Mouse (Mus musculus): Measurements from ENCODE around the gene Zfp316. TPM values are rescaled to one million over a fixed set of nuclear protein-coding genes. Genes with fewer than 3 reads are reported as not detected.

Gene Zfp316
- polyA plus RNA-seq (2015; fragmentation: Nextera tagmentation; extraction: Ambion mirVana) = 1.5 and 1.9 TPM in 2 replicates

GRCm38 (mm10) chr5:143269363-143270150 is at the start of gene Zfp316:
Gene Zfp316, minus strand, starts transcription at chr5:143270022.
- H3K9me3 ChIP-seq (replicated peaks; ENCODE audit: control insufficient read depth, low read length) = no peaks in the 10 kb centered on the region
- ATAC-seq (replicated peaks; ENCODE audit: extremely low read depth, insufficient read depth, low FRiP score) = peak; percentile 79
- peak within 1 kb of the TSS; percentile 78 for H3K27ac ChIP-seq (ENCODE audit: low read length)
- no peaks in the 10 kb centered on the region for H3K36me3 ChIP-seq (ENCODE audit: control insufficient read depth, insufficient read depth)
- peak within 1 kb of the TSS; percentile 94 for H3K4me3 ChIP-seq (ENCODE audit: low read length)
- under 1% methylated on average over 65 of the region's 79 CpGs for WGBS
- no peaks in the 10 kb centered on the region for H3K27me3 ChIP-seq (ENCODE audit: control insufficient read depth, insufficient read depth, low read length)
- peaks cover 14% of the 10 kb centered on the region for H3K4me1 ChIP-seq (ENCODE audit: control insufficient read depth, insufficient read depth, low read length)
- H3K4me2 ChIP-seq (ENCODE audit: low read depth, low read length) = peak within 1 kb of the TSS; percentile 69
- H3K9ac ChIP-seq (ENCODE audit: low read length) = peak within 1 kb of the TSS; percentile 90

- no peaks in the 10 kb centered on the region for H3K27me3 ChIP-seq (ENCODE audit: control insufficient read depth, insufficient read depth, low read length)
- peaks cover 35% of the 10 kb centered on the region for H3K36me3 ChIP-seq (ENCODE audit: control insufficient read depth, insufficient read depth)
- no peak for ATAC-seq (replicated peaks; ENCODE audit: extremely low read depth, insufficient read depth, low FRiP score)
- H3K9me3 ChIP-seq (replicated peaks; ENCODE audit: control insufficient read depth, low read length) = no peaks in the 10 kb centered on the region
- H3K9ac ChIP-seq (ENCODE audit: low read length) = no peak overlapping the region
- WGBS = 86% methylated on average over 8 of the region's 8 CpGs
- no peak overlapping the region for H3K27ac ChIP-seq (ENCODE audit: low read length)
- no peak overlapping the region for H3K4me3 ChIP-seq (ENCODE audit: low read length)
- H3K4me2 ChIP-seq (ENCODE audit: low read depth, low read length) = no peak overlapping the region
- peaks cover 16% of the 10 kb centered on the region for H3K4me1 ChIP-seq (ENCODE audit: control insufficient read depth, insufficient read depth, low read length)
Measured at GRCm38 (mm10) chr5:143317288-143317610, 47.4 kb upstream of the Zfp316 start.

DNA sequence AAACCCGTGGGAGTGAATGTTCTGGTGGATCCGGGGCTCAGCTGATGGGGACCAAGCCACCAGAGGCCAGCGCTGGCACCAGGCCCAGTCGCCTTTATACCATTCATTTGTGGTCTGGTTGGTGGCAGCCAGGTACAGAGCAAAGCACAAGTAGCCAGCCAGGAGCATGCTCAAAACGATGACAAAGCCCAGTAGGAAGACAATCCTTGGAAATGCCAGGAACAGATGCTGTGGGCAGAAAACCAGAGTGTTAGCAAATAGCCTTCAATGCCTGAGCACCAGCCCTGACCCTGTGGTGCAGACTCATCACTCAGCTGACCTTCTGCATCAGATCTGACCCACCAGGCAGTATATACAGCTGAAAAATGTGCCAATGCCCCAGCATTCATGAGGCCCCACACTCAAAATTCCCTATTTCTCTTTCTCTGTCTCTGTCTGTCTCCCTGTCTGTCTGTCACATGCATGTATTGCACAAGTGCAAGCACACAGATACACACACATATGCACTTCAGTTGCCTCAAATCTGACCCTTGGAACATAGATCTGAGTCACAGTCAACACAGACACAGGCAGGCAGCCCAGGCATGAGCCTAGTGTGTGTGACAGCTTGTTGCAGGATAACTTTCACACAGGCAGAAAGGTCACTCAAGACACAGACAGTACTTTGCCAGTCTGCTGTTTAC is 46.9 kb upstream of the Zfp316 start:
- Histone ChIP-seq H3K27ac (ENCODE audit: low read length) (no peak overlapping the region), H3K4me2 (ENCODE audit: low read depth, low read length) (no peak overlapping the region), H3K9ac (ENCODE audit: low read length) (no peak overlapping the region), H3K4me1 (ENCODE audit: control insufficient read depth, insufficient read depth, low read length) (peaks cover 16% of the 10 kb centered on the region), H3K27me3 (ENCODE audit: control insufficient read depth, insufficient read depth, low read length) (no peaks in the 10 kb centered on the region), H3K4me3 (ENCODE audit: low read length) (no peak overlapping the region), H3K9me3 (replicated peaks; ENCODE audit: control insufficient read depth, low read length) (no peaks in the 10 kb centered on the region), H3K36me3 (ENCODE audit: control insufficient read depth, insufficient read depth) (peaks cover 34% of the 10 kb centered on the region)
- 83% methylated on average over 5 of the region's 5 CpGs for WGBS
- no peak for ATAC-seq (replicated peaks; ENCODE audit: extremely low read depth, insufficient read depth, low FRiP score)

DNA sequence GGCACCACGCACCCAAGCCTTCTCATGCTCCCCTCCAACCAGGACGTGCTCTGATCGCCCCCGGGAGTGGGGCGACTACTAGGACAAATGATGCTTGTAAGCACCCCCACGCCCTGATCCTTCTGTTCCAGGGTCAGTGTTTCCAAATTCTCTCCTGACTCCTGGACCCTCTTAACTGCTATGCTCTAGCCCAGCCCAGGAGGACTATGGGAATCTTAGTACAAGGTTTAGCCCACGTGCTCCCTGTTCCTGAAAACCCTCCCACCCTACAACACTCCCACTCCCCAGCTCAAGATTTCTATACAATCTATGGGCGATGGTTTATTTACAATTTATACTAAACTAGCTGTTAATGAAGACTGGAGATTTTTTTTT is 45.7 kb upstream of the Zfp316 start:
- Histone ChIP-seq H3K27me3 (ENCODE audit: control insufficient read depth, insufficient read depth, low read length) (no peaks in the 10 kb centered on the region), H3K4me2 (ENCODE audit: low read depth, low read length) (peak overlapping the region; percentile 63), H3K9ac (ENCODE audit: low read length) (peak overlapping the region; percentile 87), H3K27ac (ENCODE audit: low read length) (no peak overlapping the region), H3K9me3 (replicated peaks; ENCODE audit: control insufficient read depth, low read length) (no peaks in the 10 kb centered on the region), H3K4me1 (ENCODE audit: control insufficient read depth, insufficient read depth, low read length) (peaks cover 16% of the 10 kb centered on the region), H3K4me3 (ENCODE audit: low read length) (peak overlapping the region; percentile 73), H3K36me3 (ENCODE audit: control insufficient read depth, insufficient read depth) (peaks cover 38% of the 10 kb centered on the region)
- 15% methylated on average over 8 of the region's 8 CpGs for WGBS
- 0 out of 2 replicates have a peak, but pooled peaks have one; percentile 5 for ATAC-seq (replicated peaks; ENCODE audit: extremely low read depth, insufficient read depth, low FRiP score)

GRCm38 (mm10) chr5:143314730-143315513 is 45.1 kb upstream of the Zfp316 start, which contains the start of gene E130309D02Rik:
Gene E130309D02Rik, minus strand, starts transcription at chr5:143315360.
- peak; percentile 87 for ATAC-seq (replicated peaks; ENCODE audit: extremely low read depth, insufficient read depth, low FRiP score)
- H3K4me1 ChIP-seq (ENCODE audit: control insufficient read depth, insufficient read depth, low read length) = peaks cover 16% of the 10 kb centered on the region
- no peaks in the 10 kb centered on the region for H3K9me3 ChIP-seq (replicated peaks; ENCODE audit: control insufficient read depth, low read length)
- H3K4me3 ChIP-seq (ENCODE audit: low read length) = peak within 1 kb of the TSS; percentile 73
- under 1% methylated on average over 93 of the region's 101 CpGs for WGBS
- peaks cover 41% of the 10 kb centered on the region for H3K36me3 ChIP-seq (ENCODE audit: control insufficient read depth, insufficient read depth)
- peak within 1 kb of the TSS; percentile 87 for H3K9ac ChIP-seq (ENCODE audit: low read length)
- no peaks in the 10 kb centered on the region for H3K27me3 ChIP-seq (ENCODE audit: control insufficient read depth, insufficient read depth, low read length)
- peak within 1 kb of the TSS; percentile 78 for H3K4me2 ChIP-seq (ENCODE audit: low read depth, low read length)
- peak within 1 kb of the TSS; percentile 88 for H3K27ac ChIP-seq (ENCODE audit: low read length)

- peak overlapping the region; percentile 78 for H3K4me2 ChIP-seq (ENCODE audit: low read depth, low read length)
Measured at GRCm38 (mm10) chr5:143314183-143314729, 44.4 kb upstream of the Zfp316 start.

DNA sequence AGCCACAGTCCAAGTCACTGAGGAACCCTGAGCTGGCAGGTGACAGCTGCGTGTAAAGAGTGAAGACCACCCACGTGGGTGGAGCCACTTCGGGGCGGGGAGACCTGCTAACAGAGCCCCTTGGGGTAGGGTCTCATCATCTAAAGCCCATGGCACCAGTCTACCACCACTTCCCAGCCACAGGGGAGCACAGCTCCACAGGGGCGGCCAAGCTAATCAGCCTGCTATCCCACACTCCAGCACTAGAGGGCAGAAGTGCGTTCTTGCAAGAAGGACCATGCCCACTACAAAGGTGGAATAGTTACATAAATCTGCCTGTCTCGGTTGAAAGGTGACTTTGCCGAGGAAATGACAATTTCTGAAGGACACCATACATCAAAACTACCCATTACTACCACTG is 42.1 kb upstream of the Zfp316 start:
- H3K36me3 ChIP-seq (ENCODE audit: control insufficient read depth, insufficient read depth) = peaks cover 41% of the 10 kb centered on the region
- 61% methylated on average over 8 of the region's 8 CpGs for WGBS
- H3K9me3 ChIP-seq (replicated peaks; ENCODE audit: control insufficient read depth, low read length) = no peaks in the 10 kb centered on the region
- H3K27ac ChIP-seq (ENCODE audit: low read length) = no peak overlapping the region
- H3K27me3 ChIP-seq (ENCODE audit: control insufficient read depth, insufficient read depth, low read length) = no peaks in the 10 kb centered on the region
- no peak overlapping the region for H3K4me3 ChIP-seq (ENCODE audit: low read length)
- H3K9ac ChIP-seq (ENCODE audit: low read length) = no peak overlapping the region
- no peak overlapping the region for H3K4me2 ChIP-seq (ENCODE audit: low read depth, low read length)
- ATAC-seq (replicated peaks; ENCODE audit: extremely low read depth, insufficient read depth, low FRiP score) = no peak
- peaks cover 21% of the 10 kb centered on the region for H3K4me1 ChIP-seq (ENCODE audit: control insufficient read depth, insufficient read depth, low read length)

More at GRCm38 (mm10) chr5:143314183-143314729, 44.4 kb upstream of the Zfp316 start:
- Histone ChIP-seq H3K9ac (ENCODE audit: low read length) (peak overlapping the region; percentile 87), H3K9me3 (replicated peaks; ENCODE audit: control insufficient read depth, low read length) (no peaks in the 10 kb centered on the region), H3K36me3 (ENCODE audit: control insufficient read depth, insufficient read depth) (peaks cover 40% of the 10 kb centered on the region), H3K4me3 (ENCODE audit: low read length) (peak overlapping the region; percentile 73), H3K27me3 (ENCODE audit: control insufficient read depth, insufficient read depth, low read length) (no peaks in the 10 kb centered on the region), H3K4me1 (ENCODE audit: control insufficient read depth, insufficient read depth, low read length) (peaks cover 16% of the 10 kb centered on the region), H3K27ac (ENCODE audit: low read length) (peak overlapping the region; percentile 88; the same call in 1 of the 2 replicates)
- WGBS = under 1% methylated on average over 16 of the region's 16 CpGs
- ATAC-seq (replicated peaks; ENCODE audit: extremely low read depth, insufficient read depth, low FRiP score) = no peak

DNA sequence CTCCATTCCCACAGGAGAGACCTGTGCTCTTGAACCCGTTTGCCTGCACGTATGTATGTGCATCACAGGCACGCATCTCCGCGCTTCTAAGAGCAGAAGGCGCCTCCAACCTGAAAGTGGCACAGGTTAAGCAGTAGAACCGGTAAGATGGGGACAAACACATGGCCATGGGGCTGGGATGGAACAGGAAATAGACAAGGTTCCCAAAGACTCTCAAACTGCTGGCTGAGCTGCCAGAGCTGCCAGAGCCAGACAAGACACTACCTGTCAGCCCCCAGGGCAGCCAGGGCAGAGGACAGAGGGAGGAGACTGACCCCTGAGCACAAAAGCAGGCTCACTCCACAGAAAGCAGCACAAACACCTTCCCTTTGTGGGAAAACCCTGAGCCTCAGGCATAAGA is 40.1 kb upstream of the Zfp316 start:
- peaks cover 18% of the 10 kb centered on the region for H3K4me1 ChIP-seq (ENCODE audit: control insufficient read depth, insufficient read depth, low read length)
- WGBS = 95% methylated on average over 7 of the region's 7 CpGs
- peaks cover 51% of the 10 kb centered on the region for H3K36me3 ChIP-seq (ENCODE audit: control insufficient read depth, insufficient read depth)
- H3K27me3 ChIP-seq (ENCODE audit: control insufficient read depth, insufficient read depth, low read length) = no peaks in the 10 kb centered on the region
- no peak overlapping the region for H3K27ac ChIP-seq (ENCODE audit: low read length)
- H3K4me3 ChIP-seq (ENCODE audit: low read length) = no peak overlapping the region
- no peak overlapping the region for H3K4me2 ChIP-seq (ENCODE audit: low read depth, low read length)
- ATAC-seq (replicated peaks; ENCODE audit: extremely low read depth, insufficient read depth, low FRiP score) = no peak
- no peaks in the 10 kb centered on the region for H3K9me3 ChIP-seq (replicated peaks; ENCODE audit: control insufficient read depth, low read length)
- no peak overlapping the region for H3K9ac ChIP-seq (ENCODE audit: low read length)
